Comparison of ENCODE assay signal across 27 mouse cellular contexts in the genomic region with DNA sequence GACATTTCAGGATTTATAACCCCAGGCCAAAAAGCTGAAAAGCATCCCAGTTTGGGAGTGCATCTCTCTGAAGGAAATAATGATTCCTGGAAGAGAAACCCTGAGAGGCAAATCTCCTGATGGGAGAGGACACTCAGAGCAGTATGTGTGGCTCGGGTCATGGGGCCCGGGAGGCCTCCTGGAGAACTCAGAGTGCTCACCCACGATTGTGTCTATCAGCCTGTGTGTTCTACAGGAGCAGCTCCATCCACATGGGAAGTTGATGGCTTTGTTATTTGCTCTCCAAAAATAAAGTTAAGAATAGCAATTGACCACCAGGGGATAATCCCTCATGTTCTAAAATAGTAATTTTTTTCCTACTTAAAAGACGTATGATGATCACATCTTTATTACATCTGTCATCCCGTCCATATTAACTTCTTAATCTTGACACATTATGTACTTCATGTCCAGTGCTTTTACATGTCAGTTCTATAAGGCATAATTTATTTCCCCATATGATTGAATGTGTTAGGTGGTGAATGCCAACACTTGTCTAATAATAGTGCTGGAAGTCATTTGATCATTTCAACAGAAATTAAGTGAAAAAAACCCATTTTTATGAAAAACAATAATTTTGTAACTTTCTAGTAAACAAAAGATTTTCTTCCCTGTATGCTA.
DNase-seq lines count a peak whose midpoint lies in the region; ATAC-seq and TF ChIP-seq lines count a peak whose summit lies in the region.
"Had no signal": no experiment of that assay in that cellular context is flagged by ENCODE, and none has a peak within 500 bp of the region (broad histone marks: within the 10 kb centered on the region; RNA-seq: fewer than 3 reads in every experiment).

No protein-coding gene starts in this region.

- H3K27me3 ChIP-seq in kidney, postnatal 0 days (ENCODE audit: insufficient read depth, low read length) = no peaks in the 10 kb centered on the region
- no peaks in the 10 kb centered on the region for H3K27me3 ChIP-seq in midbrain, embryonic 14.5 days (ENCODE audit: control insufficient read depth, insufficient read depth, low read length)
- no peaks in the 10 kb centered on the region for H3K27me3 ChIP-seq in midbrain, embryonic 13.5 days
- no peaks in the 10 kb centered on the region for H3K27me3 ChIP-seq in embryonic facial prominence, embryonic 14.5 days (replicated peaks; ENCODE audit: control insufficient read depth, insufficient read depth, low read length)
- H3K27me3 ChIP-seq: hindbrain, embryonic 15.5 days; Patski had no signal

- WGBS in kidney, postnatal 0 days = 56% methylated on average over 5 of the region's 5 CpGs
- WGBS in midbrain, embryonic 14.5 days = 54% methylated on average over 5 of the region's 5 CpGs
- 66% methylated on average over 5 of the region's 5 CpGs for WGBS in midbrain, embryonic 13.5 days
- 30% methylated on average over 5 of the region's 5 CpGs for WGBS in embryonic facial prominence, embryonic 14.5 days

- no peak overlapping the region for H3K4me3 ChIP-seq in kidney, postnatal 0 days (replicated peaks; ENCODE audit: low read depth, low read length)
- no peak overlapping the region for H3K4me3 ChIP-seq in midbrain, embryonic 14.5 days (replicated peaks; ENCODE audit: low read depth, low read length)
- no peak overlapping the region for H3K4me3 ChIP-seq in midbrain, embryonic 13.5 days (replicated peaks)
- H3K4me3 ChIP-seq in embryonic facial prominence, embryonic 14.5 days (ENCODE audit: low read depth, low read length) = no peak overlapping the region
- H3K4me3 ChIP-seq: hindbrain, embryonic 10.5 days; hindbrain, embryonic 15.5 days; midbrain, embryonic 10.5 days; myocyte had no signal

- no peaks in the 10 kb centered on the region for H3K36me3 ChIP-seq in kidney, postnatal 0 days (ENCODE audit: insufficient read depth, low read length)
- H3K36me3 ChIP-seq in midbrain, embryonic 14.5 days (ENCODE audit: control insufficient read depth, insufficient read depth, low read length) = no peaks in the 10 kb centered on the region
- H3K36me3 ChIP-seq in midbrain, embryonic 13.5 days = no peaks in the 10 kb centered on the region
- H3K36me3 ChIP-seq in embryonic facial prominence, embryonic 14.5 days (ENCODE audit: control insufficient read depth, insufficient read depth, low read length) = no peaks in the 10 kb centered on the region
- H3K36me3 ChIP-seq: G1E; hindbrain, embryonic 10.5 days; hindbrain, embryonic 15.5 days; midbrain, embryonic 10.5 days had no signal

- H3K4me1 ChIP-seq in kidney, postnatal 0 days (replicated peaks; ENCODE audit: insufficient read depth, low read length) = no peaks in the 10 kb centered on the region
- 0 out of 2 replicates have a peak, but pooled peaks cover 4% of the 10 kb centered on the region for H3K4me1 ChIP-seq in midbrain, embryonic 14.5 days (ENCODE audit: control insufficient read depth, insufficient read depth, low read length)
- peaks cover 4% of the 10 kb centered on the region; the same call in 1 of the 2 replicates for H3K4me1 ChIP-seq in midbrain, embryonic 13.5 days (replicated peaks)
- H3K4me1 ChIP-seq in embryonic facial prominence, embryonic 14.5 days (ENCODE audit: control insufficient read depth, insufficient read depth, low read length) = no peaks in the 10 kb centered on the region
- H3K4me1 ChIP-seq: hindbrain, embryonic 15.5 days; midbrain, embryonic 10.5 days had no signal

- H3K27ac ChIP-seq in kidney, postnatal 0 days = peak overlapping the region; percentile 28; the same call in 1 of the 2 replicates
- no peak overlapping the region for H3K27ac ChIP-seq in midbrain, embryonic 14.5 days (replicated peaks; ENCODE audit: low read depth, low read length)
- H3K27ac ChIP-seq in midbrain, embryonic 13.5 days = no peak overlapping the region
- H3K27ac ChIP-seq in embryonic facial prominence, embryonic 14.5 days (replicated peaks; ENCODE audit: low read depth, low read length) = no peak overlapping the region
- H3K27ac ChIP-seq: hindbrain, embryonic 10.5 days; hindbrain, embryonic 15.5 days; liver, embryonic 14.5 days; midbrain, embryonic 10.5 days had no signal

- DNase-seq in embryo, embryonic 11 days = peak; percentile 10
- DNase-seq in embryo, embryonic 9.5 days (ENCODE audit: extremely low spot score) = no peak
- DNase-seq in kidney, postnatal 0 days (ENCODE audit: low spot score) = peak; percentile 40
- DNase-seq in kidney, postnatal 25 days = no peak
- DNase-seq in midbrain, embryonic 14.5 days = peak; percentile 38
- DNase-seq in embryonic facial prominence, embryonic 14.5 days (ENCODE audit: low spot score) = peak; percentile 33
- DNase-seq: adrenal gland, postnatal 10 days; cerebellum, adult 8-10 months; cerebellum, postnatal 25 days; gastrocnemius, postnatal 14 days; heart, postnatal 14 days; kidney, adult 2 months; layer of hippocampus, adult 9-11 months; liver; lung, adult 2 months; thymus, adult 2 months; thymus, postnatal 36 days had no signal

- ATAC-seq in kidney, postnatal 0 days (replicated peaks; ENCODE audit: low FRiP score, low read depth) = no peak
- no peak for ATAC-seq in midbrain, embryonic 14.5 days (ENCODE audit: low FRiP score, low TSS enrichment)
- no peak for ATAC-seq in midbrain, embryonic 13.5 days
- ATAC-seq in embryonic facial prominence, embryonic 14.5 days (ENCODE audit: low read depth) = no peak
- ATAC-seq: forebrain, embryonic 14.5 days; inflammation-experienced regulatory T-cells, adult 6 months; Patski had no signal

- no peak overlapping the region for H3K4me2 ChIP-seq in kidney, postnatal 0 days (ENCODE audit: low read length)
- H3K4me2 ChIP-seq in midbrain, embryonic 14.5 days (ENCODE audit: low read length) = no peak overlapping the region
- H3K4me2 ChIP-seq in midbrain, embryonic 13.5 days (replicated peaks) = no peak overlapping the region
- no peak overlapping the region for H3K4me2 ChIP-seq in embryonic facial prominence, embryonic 14.5 days (ENCODE audit: low read depth, low read length)
- H3K4me2 ChIP-seq: hindbrain, embryonic 15.5 days had no signal

- TF ChIP-seq CTCF in kidney, postnatal 0 days (IDR thresholded peaks at IDR 0.05; ENCODE audit: low read depth) = no peak

- H3K9me3 ChIP-seq in kidney, postnatal 0 days (replicated peaks; ENCODE audit: low read length) = no peaks in the 10 kb centered on the region
- no peaks in the 10 kb centered on the region for H3K9me3 ChIP-seq in midbrain, embryonic 14.5 days (ENCODE audit: control insufficient read depth, low read length)
- H3K9me3 ChIP-seq in midbrain, embryonic 13.5 days = no peaks in the 10 kb centered on the region
- H3K9me3 ChIP-seq in embryonic facial prominence, embryonic 14.5 days (ENCODE audit: control insufficient read depth, low read length) = no peaks in the 10 kb centered on the region
- H3K9me3 ChIP-seq: hindbrain, embryonic 10.5 days; hindbrain, embryonic 15.5 days; midbrain, embryonic 10.5 days had no signal

- no peak overlapping the region for H3K9ac ChIP-seq in kidney, postnatal 0 days (ENCODE audit: low read depth, low read length)
- no peak overlapping the region for H3K9ac ChIP-seq in midbrain, embryonic 14.5 days (replicated peaks; ENCODE audit: low read length)
- no peak overlapping the region for H3K9ac ChIP-seq in midbrain, embryonic 13.5 days (replicated peaks)
- H3K9ac ChIP-seq in embryonic facial prominence, embryonic 14.5 days (ENCODE audit: low read depth, low read length) = no peak overlapping the region
- H3K9ac ChIP-seq: hindbrain, embryonic 15.5 days; liver, embryonic 14.5 days had no signal

Comparison
In these comparisons a context has a peak if more than half of its experiments do, and no peak if none do; other contexts are left out.
1. DNase-seq: peak in embryo, embryonic 11 days (single experiment), kidney, postnatal 0 days (single experiment), midbrain, embryonic 14.5 days (single experiment) and embryonic facial prominence, embryonic 14.5 days (single experiment); none in embryo, embryonic 9.5 days (single experiment) and kidney, postnatal 25 days (0 of 2).